Mouse (Mus musculus): ENCODE data around the gene Gsto1. TPM values are rescaled to one million over a fixed set of nuclear protein-coding genes. Genes with fewer than 3 reads are reported as not detected.

Gene Gsto1
- total RNA-seq, 2 experiments from 2014 or later = 92.1 to 145 TPM

- DNase-seq = peak in 1 of 2 experiments; percentile 35
Observed at GRCm38 (mm10) chr19:47890489-47891130, 35.8 kb downstream of the Gsto1 start.

GRCm38 (mm10) chr19:47891562-47892312, 37.0 kb downstream of the Gsto1 start:
- DNase-seq = no peak

- DNase-seq = no peak
Observed at GRCm38 (mm10) chr19:47893092-47893491, 38.3 kb downstream of the Gsto1 start.

- DNase-seq = no peak
Observed at GRCm38 (mm10) chr19:47898472-47899079, 43.8 kb downstream of the Gsto1 start.

GRCm38 (mm10) chr19:47900012-47900411, 45.2 kb downstream of the Gsto1 start:
- DNase-seq = no peak

GRCm38 (mm10) chr19:47900558-47900957, 45.8 kb downstream of the Gsto1 start:
- no peak for DNase-seq

GRCm38 (mm10) chr19:47902316-47903201, 47.8 kb downstream of the Gsto1 start:
- peak; percentile 49 to 63 for DNase-seq

- no peak for DNase-seq
Observed at GRCm38 (mm10) chr19:47903679-47904078, 48.9 kb downstream of the Gsto1 start.

GRCm38 (mm10) chr19:47905081-47905480, 50.3 kb downstream of the Gsto1 start:
- no peak for DNase-seq

GRCm38 (mm10) chr19:47905603-47906002, 50.8 kb downstream of the Gsto1 start:
- DNase-seq = no peak

- DNase-seq = peak; percentile 46 to 53
Observed at GRCm38 (mm10) chr19:47907596-47907995, 52.8 kb downstream of the Gsto1 start.

- DNase-seq = no peak
Observed at GRCm38 (mm10) chr19:47908961-47909371, 54.2 kb downstream of the Gsto1 start.

GRCm38 (mm10) chr19:47909387-47910116, 54.8 kb downstream of the Gsto1 start:
- DNase-seq = peak; percentile 43 to 59

- no peak for DNase-seq
Observed at GRCm38 (mm10) chr19:47910117-47910618, 55.4 kb downstream of the Gsto1 start.

- no peak for DNase-seq
Observed at GRCm38 (mm10) chr19:47910751-47911150, 56.0 kb downstream of the Gsto1 start.

- no peak for DNase-seq
Observed at GRCm38 (mm10) chr19:47913344-47913743, 58.6 kb downstream of the Gsto1 start.

GRCm38 (mm10) chr19:47914191-47914590, 59.4 kb downstream of the Gsto1 start:
- no peak for DNase-seq
